Mouse (Mus musculus): ENCODE measurements around the gene Dusp27. TPM values are rescaled to one million over a fixed set of nuclear protein-coding genes. Genes with fewer than 3 reads are reported as not detected.

Gene Dusp27
- polyA plus RNA-seq, 2 experiments: 0.02 TPM; not detected in 1

DNA sequence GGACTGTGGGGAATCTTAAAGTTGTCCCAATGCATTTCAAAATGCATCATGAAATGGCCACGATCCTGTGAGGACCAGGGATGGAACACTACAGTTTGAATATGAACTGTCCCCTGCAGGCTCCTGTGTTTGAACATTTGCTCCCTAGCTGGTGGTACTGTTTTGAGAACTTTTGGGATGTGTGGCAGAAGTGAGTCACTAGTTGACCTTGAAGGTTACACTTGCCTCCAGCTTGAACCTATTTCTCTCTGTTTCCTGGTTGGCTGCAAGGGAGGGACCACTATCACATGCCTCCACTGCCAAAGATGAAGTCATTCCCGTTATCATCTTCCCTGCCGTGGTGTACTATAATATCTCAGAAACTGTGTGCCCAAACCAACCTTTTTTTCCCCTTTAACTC, 12.7 kb downstream of the Dusp27 start:
- Histone ChIP-seq H3K9me3 (ENCODE audit: control insufficient read depth, low read length) (no peaks in the 10 kb centered on the region), H3K27me3 (ENCODE audit: control insufficient read depth, insufficient read depth, low read length) (no peaks in the 10 kb centered on the region), H3K27ac (no peak overlapping the region), H3K4me2 (ENCODE audit: low read depth) (no peak overlapping the region), H3K4me1 (replicated peaks; ENCODE audit: control insufficient read depth in 2 of 2, insufficient read depth in 2 of 2, low read length in 1 of 2) (no peaks in the 10 kb centered on the region; a peak in 1 of 4 replicates), H3K4me3 (ENCODE audit: insufficient read depth in 1 of 2, low read depth in 2 of 2, low read length in 2 of 2) (no peak overlapping the region), H3K36me3 (replicated peaks; ENCODE audit: control insufficient read depth, insufficient read depth, low read depth) (no peaks in the 10 kb centered on the region), H3K9ac (replicated peaks) (no peak overlapping the region)
- ATAC-seq (ENCODE audit: insufficient read depth) (no peak), DNase-seq (ENCODE audit: low read depth in 3 of 3, low spot score in 3 of 3) (no peak)
- WGBS (ENCODE audit: insufficient replicate concordance): 57% methylated on average over 3 of the region's 3 CpGs
- no peak for TF ChIP-seq EP300 (IDR thresholded peaks at IDR 0.05; ENCODE audit: low read depth)
- no peak for TF ChIP-seq CTCF (IDR thresholded peaks at IDR 0.05; ENCODE audit: low read depth)

DNA sequence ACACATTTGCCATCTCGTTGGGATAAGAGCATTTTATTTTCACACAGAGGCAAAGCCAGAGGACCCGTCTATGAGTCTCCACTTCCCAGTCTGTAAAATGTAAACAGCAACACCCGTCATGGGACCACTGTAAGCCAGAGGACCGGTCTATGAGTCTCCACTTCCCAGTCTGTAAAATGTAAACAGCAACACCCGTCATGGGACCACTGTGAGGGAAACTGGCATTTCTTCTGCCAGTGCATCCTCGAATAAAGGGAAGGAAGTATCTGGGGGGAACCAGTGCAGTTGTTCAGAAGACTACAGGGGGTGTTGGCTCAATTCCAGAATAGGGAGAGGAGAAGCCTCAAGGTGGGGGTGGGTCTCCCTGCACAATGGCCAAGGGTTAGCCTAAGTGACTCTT, 22.3 kb downstream of the Dusp27 start:
- H3K4me1 ChIP-seq (replicated peaks; ENCODE audit: control insufficient read depth in 2 of 2, insufficient read depth in 2 of 2, low read length in 1 of 2): peaks cover 0 to 4% of the 10 kb centered on the region in 2 experiments; a peak in 1 of 4 replicates
- DNase-seq (ENCODE audit: low read depth in 3 of 3, low spot score in 3 of 3): no peak
- TF ChIP-seq CTCF (IDR thresholded peaks at IDR 0.05; ENCODE audit: low read depth) (no peak), EP300 (IDR thresholded peaks at IDR 0.05; ENCODE audit: low read depth) (no peak)
- no peak for ATAC-seq (ENCODE audit: insufficient read depth)
- H3K36me3 ChIP-seq (replicated peaks; ENCODE audit: control insufficient read depth, insufficient read depth, low read depth): no peaks in the 10 kb centered on the region
- no peak overlapping the region for H3K4me2 ChIP-seq (ENCODE audit: low read depth)
- H3K27me3 ChIP-seq (ENCODE audit: control insufficient read depth, insufficient read depth, low read length): no peaks in the 10 kb centered on the region
- WGBS (ENCODE audit: insufficient replicate concordance): 36% methylated on average over 6 of the region's 6 CpGs
- no peak overlapping the region for H3K4me3 ChIP-seq (ENCODE audit: insufficient read depth in 1 of 2, low read depth in 2 of 2, low read length in 2 of 2)
- H3K27ac ChIP-seq: no peak overlapping the region
- H3K9ac ChIP-seq (replicated peaks): no peak overlapping the region
- no peaks in the 10 kb centered on the region for H3K9me3 ChIP-seq (ENCODE audit: control insufficient read depth, low read length)

DNA sequence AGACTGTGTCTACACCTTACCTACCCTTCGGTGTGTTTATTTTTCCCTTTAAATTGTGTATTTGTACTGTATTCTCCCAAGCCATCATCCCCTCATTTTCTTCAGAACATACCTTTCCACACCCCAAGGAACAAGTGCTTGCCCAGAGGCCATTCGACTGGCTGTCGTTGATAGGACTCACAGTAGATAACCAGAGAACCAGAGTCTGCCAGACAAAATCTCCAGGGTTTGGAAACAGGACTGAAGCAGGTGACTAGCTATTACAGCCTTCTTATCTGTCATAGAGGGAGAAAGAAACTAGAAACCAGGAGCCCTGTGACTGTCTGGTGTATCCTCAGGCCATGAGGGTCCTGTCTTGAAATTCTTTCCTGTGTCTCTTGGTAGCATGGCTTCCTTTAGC, 22.9 kb downstream of the Dusp27 start:
- TF ChIP-seq EP300 (IDR thresholded peaks at IDR 0.05; ENCODE audit: low read depth) (peak; percentile 53), CTCF (IDR thresholded peaks at IDR 0.05; ENCODE audit: low read depth) (no peak)
- ATAC-seq (ENCODE audit: insufficient read depth): peak; percentile 68; the same call in 1 of the 2 replicates
- WGBS (ENCODE audit: insufficient replicate concordance): 36% methylated on average over 3 of the region's 3 CpGs

DNA sequence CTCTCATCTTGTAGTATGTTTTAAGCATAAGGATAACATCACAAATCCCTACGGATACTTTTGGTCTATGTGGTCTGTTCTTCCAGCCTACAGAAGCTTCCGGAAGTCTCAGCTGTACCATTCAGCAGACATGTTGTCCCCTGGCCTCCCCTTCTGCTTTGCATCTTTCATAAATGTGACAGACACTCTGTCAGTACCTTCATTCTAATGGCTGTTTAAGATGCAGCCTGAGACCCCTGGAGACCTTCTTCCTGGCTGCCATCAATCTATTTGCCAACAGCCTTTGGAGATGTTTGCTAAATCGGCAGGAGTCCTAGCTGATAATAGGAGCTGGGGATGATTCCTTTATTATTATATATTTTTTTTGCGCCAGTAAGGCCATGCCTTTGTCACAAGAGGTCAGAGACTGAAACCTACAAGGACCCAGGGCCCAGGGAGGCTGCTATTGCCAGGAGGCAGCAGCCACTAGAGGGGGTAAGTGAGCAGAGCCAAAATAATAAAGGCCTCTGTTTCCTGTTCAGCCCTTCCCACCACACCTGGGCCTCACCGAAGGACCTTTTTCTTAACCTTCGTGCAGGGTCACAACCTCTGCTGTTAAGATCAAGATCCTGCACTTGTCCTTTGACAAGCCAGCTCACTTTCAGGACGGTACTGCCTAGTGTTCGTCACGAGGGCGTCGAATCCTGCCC, 24.7 kb downstream of the Dusp27 start:
- DNase-seq (ENCODE audit: low read depth in 3 of 3, low spot score in 3 of 3): no peak
- Histone ChIP-seq H3K4me1 (replicated peaks; ENCODE audit: control insufficient read depth in 2 of 2, insufficient read depth in 2 of 2, low read length in 1 of 2) (peaks cover 0 to 4% of the 10 kb centered on the region in 2 experiments; a peak in 1 of 4 replicates), H3K9me3 (ENCODE audit: control insufficient read depth, low read length) (no peaks in the 10 kb centered on the region), H3K9ac (replicated peaks) (no peak overlapping the region), H3K27ac (no peak overlapping the region), H3K36me3 (replicated peaks; ENCODE audit: control insufficient read depth, insufficient read depth, low read depth) (no peaks in the 10 kb centered on the region), H3K4me2 (ENCODE audit: low read depth) (no peak overlapping the region), H3K4me3 (ENCODE audit: insufficient read depth in 1 of 2, low read depth in 2 of 2, low read length in 2 of 2) (no peak overlapping the region), H3K27me3 (ENCODE audit: control insufficient read depth, insufficient read depth, low read length) (no peaks in the 10 kb centered on the region)
- ATAC-seq (ENCODE audit: insufficient read depth): no peak
- TF ChIP-seq CTCF (IDR thresholded peaks at IDR 0.05; ENCODE audit: low read depth) (peak; percentile 72), EP300 (IDR thresholded peaks at IDR 0.05; ENCODE audit: low read depth) (no peak)
- 60% methylated on average over 11 of the region's 11 CpGs for WGBS (ENCODE audit: insufficient replicate concordance)

More for the DNA sequence above, 22.9 kb downstream of the Dusp27 start:
- Histone ChIP-seq H3K4me2 (ENCODE audit: low read depth) (no peak overlapping the region), H3K36me3 (replicated peaks; ENCODE audit: control insufficient read depth, insufficient read depth, low read depth) (no peaks in the 10 kb centered on the region), H3K9ac (replicated peaks) (no peak overlapping the region), H3K4me1 (replicated peaks; ENCODE audit: control insufficient read depth in 2 of 2, insufficient read depth in 2 of 2, low read length in 1 of 2) (peaks cover 0 to 4% of the 10 kb centered on the region in 2 experiments; a peak in 1 of 4 replicates), H3K27ac (no peak overlapping the region), H3K4me3 (ENCODE audit: insufficient read depth in 1 of 2, low read depth in 2 of 2, low read length in 2 of 2) (no peak overlapping the region), H3K9me3 (ENCODE audit: control insufficient read depth, low read length) (no peaks in the 10 kb centered on the region), H3K27me3 (ENCODE audit: control insufficient read depth, insufficient read depth, low read length) (no peaks in the 10 kb centered on the region)
- no peak for DNase-seq (ENCODE audit: low read depth in 3 of 3, low spot score in 3 of 3)

DNA sequence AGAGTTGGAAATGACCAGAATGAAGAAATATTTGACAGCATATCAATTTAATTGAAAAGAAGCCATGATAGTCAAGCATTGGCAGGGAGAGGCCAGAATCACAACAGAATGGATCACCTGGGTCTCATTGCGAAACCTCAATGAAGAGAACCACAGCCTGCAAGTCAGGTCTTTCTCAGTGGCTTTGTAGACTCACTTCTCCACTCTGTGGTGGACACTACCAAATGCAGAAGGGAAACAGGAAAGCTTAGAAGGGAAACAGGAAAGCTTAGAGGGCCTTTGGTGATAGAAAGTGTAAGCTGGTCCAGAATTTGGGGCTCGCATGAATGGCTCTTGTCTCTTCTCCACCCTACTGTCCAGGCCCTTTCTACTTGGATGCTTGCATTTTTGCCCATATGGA, 29.6 kb downstream of the Dusp27 start:
- H3K9ac ChIP-seq (replicated peaks): no peak overlapping the region
- H3K4me1 ChIP-seq (replicated peaks; ENCODE audit: control insufficient read depth in 2 of 2, insufficient read depth in 2 of 2, low read length in 1 of 2): no peaks in the 10 kb centered on the region
- no peaks in the 10 kb centered on the region for H3K9me3 ChIP-seq (ENCODE audit: control insufficient read depth, low read length)
- no peak overlapping the region for H3K4me3 ChIP-seq (ENCODE audit: insufficient read depth in 1 of 2, low read depth in 2 of 2, low read length in 2 of 2)
- DNase-seq (ENCODE audit: low read depth in 3 of 3, low spot score in 3 of 3) (no peak), ATAC-seq (ENCODE audit: insufficient read depth) (no peak)
- H3K4me2 ChIP-seq (ENCODE audit: low read depth): no peak overlapping the region
- H3K27me3 ChIP-seq (ENCODE audit: control insufficient read depth, insufficient read depth, low read length): no peaks in the 10 kb centered on the region
- 77% methylated on average over 2 of the region's 2 CpGs for WGBS (ENCODE audit: insufficient replicate concordance)
- H3K36me3 ChIP-seq (replicated peaks; ENCODE audit: control insufficient read depth, insufficient read depth, low read depth): no peaks in the 10 kb centered on the region
- no peak for TF ChIP-seq EP300 (IDR thresholded peaks at IDR 0.05; ENCODE audit: low read depth)
- TF ChIP-seq CTCF (IDR thresholded peaks at IDR 0.05; ENCODE audit: low read depth): no peak
- no peak overlapping the region for H3K27ac ChIP-seq
